Mouse (Mus musculus) neural tube, embryonic 14.5 days (tissue): ENCODE measurements around the gene Gm20538. TPM values are rescaled to one million over a fixed set of nuclear protein-coding genes. Genes with fewer than 3 reads are reported as not detected.

Experiments used
- ATAC-seq: fragments of 200-750 bp; cut with Nextera tagmentation; 2 replicates; pipeline ENCODE4 v1.8.0; 2017; ENCODE audit warnings: low read depth, mild to moderate bottlenecking, moderate TSS enrichment, moderate library complexity
- H3K27ac ChIP-seq: fragments of 300-500 bp; sonication (generic); 2 replicates; pipeline ENCODE4 v1.5.1; 2014; ENCODE audit warnings: low read depth, mild to moderate bottlenecking, control low read depth, low read length, moderate library complexity, mixed read lengths
- H3K27me3 ChIP-seq: fragments of 300-500 bp; sonication (generic); 2 replicates; pipeline ENCODE4 v1.6.1; 2014; ENCODE audit warnings: low read length; ENCODE audit not compliant: control insufficient read depth, insufficient read depth
- H3K36me3 ChIP-seq: fragments of 300-500 bp; sonication (generic); 2 replicates; pipeline ENCODE4 v1.6.1; 2014; ENCODE audit warnings: low read length, mixed read lengths; ENCODE audit not compliant: control insufficient read depth, insufficient read depth
- H3K4me1 ChIP-seq: fragments of 300-500 bp; sonication (generic); 2 replicates; pipeline ENCODE4 v1.6.1; 2014; ENCODE audit warnings: low read length; ENCODE audit not compliant: control insufficient read depth, insufficient read depth
- H3K4me2 ChIP-seq: fragments of 300-500 bp; sonication (generic); 2 replicates; pipeline ENCODE4 v1.6.1; 2014; ENCODE audit warnings: mild to moderate bottlenecking, low read depth, low read length, control low read depth
- H3K4me3 ChIP-seq: fragments of 300-500 bp; sonication (generic); 2 replicates; pipeline ENCODE4 v1.5.1; 2014; ENCODE audit warnings: low read depth, low read length, control low read depth, mixed read lengths
- H3K9ac ChIP-seq: fragments of 300-500 bp; sonication (generic); replicated peaks from 2 replicates; pipeline ENCODE4 v1.6.1; 2014; ENCODE audit warnings: low read depth, mild to moderate bottlenecking, control low read depth, low read length, mixed read lengths
- H3K9me3 ChIP-seq: fragments of 300-500 bp; sonication (generic); 2 replicates; pipeline ENCODE4 v1.6.1; 2016; ENCODE audit warnings: low read length; ENCODE audit not compliant: control insufficient read depth
- WGBS: fragments of 180-500 bp; shearing (Covaris S2); extraction: QIAGEN DNeasy Blood & Tissue Kit; methylation state at CpG from one replicate; pipeline ENCODE4 v1.1.7; 2014; 5-methylcytosine and 5-hydroxymethylcytosine counted together
- polyA plus RNA-seq: library from polyadenylated mRNA; unstranded; fragments of >200 nt; fragmentation: Nextera tagmentation; extraction: Ambion mirVana; gene quantifications from 2 replicates; pipeline ENCODE4 v1.2.1, GENCODE M21; 2014

Gm20538 gene
- polyA plus RNA-seq, 1 experiment from 2014 or later = not detected

DNA sequence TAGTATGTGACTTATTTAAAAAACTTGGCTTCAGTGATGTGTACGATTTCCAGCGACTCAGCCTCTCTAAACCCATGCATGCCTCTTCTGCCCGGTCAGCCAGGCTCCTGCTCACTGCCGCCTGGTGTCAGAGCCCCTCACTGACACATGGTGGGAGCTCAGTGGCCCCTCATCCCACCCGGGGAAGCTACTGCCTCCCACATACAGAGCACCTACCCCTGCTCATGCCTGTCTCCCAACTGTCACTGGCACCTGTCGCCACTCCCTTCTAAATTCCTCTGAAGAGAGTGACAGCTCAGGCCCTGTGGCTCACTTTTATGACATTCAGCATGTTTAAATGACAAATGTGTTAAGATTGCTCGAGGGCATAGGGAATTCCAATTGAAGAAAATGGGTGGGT is 23.6 kb upstream of the Gm20538 start:
- WGBS = 81% methylated on average over 7 of the region's 7 CpGs
- Histone ChIP-seq H3K27ac (no peak overlapping the region), H3K4me2 (no peak overlapping the region), H3K9ac (no peak overlapping the region), H3K4me1 (no peaks in the 10 kb centered on the region), H3K36me3 (peaks cover 11% of the 10 kb centered on the region), H3K4me3 (no peak overlapping the region), H3K27me3 (no peaks in the 10 kb centered on the region), H3K9me3 (no peaks in the 10 kb centered on the region)
- ATAC-seq = no peak

DNA sequence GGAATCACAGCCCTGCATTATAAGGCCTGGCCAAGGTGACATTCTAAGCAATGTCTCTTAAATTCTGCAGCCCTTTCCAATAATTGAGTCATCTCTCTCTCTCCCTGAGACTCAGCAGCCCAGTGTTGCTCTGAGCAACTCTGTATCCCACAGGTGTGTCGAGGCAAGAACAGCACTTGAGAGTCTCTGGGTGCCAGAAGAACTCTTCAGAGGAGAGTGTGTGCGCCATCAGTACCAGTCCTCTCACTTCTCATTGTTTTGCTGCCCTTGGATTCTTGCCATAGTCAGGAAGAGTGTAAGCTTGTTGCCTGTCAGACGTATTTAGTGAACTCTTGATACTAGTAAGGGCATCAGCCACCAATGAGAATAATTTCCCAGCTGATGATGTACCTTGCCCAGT is 15.1 kb upstream of the Gm20538 start:
- Histone ChIP-seq H3K4me2 (no peak overlapping the region), H3K4me3 (no peak overlapping the region), H3K27ac (no peak overlapping the region), H3K9ac (no peak overlapping the region), H3K9me3 (no peaks in the 10 kb centered on the region), H3K36me3 (peaks cover 60% of the 10 kb centered on the region), H3K27me3 (no peaks in the 10 kb centered on the region), H3K4me1 (peaks cover 20% of the 10 kb centered on the region)
- WGBS = 89% methylated on average over 3 of the region's 3 CpGs
- no peak for ATAC-seq

DNA sequence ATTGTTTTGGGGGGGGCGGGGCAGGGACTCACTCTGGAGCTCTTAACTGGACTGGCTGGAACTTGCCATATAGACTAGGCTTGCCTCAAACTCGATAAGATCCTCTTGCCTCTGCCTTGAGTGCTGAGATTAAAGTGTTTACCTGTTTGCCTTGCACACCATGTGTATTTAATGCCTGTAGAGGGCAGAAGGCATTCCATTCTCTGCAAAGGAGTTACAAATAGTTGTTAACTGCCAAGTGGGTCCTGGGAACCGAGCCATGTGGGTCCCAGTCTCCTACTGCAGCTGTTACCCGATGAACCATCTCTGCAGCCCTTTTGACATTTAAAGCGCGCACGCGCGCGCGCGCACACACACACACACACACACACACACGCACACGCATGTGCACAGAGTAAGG is 11.4 kb upstream of the Gm20538 start:
- no peak overlapping the region for H3K9ac ChIP-seq
- 89% methylated on average over 14 of the region's 14 CpGs for WGBS
- H3K27ac ChIP-seq = no peak overlapping the region
- no peaks in the 10 kb centered on the region for H3K9me3 ChIP-seq
- H3K27me3 ChIP-seq = no peaks in the 10 kb centered on the region
- peaks cover 27% of the 10 kb centered on the region for H3K36me3 ChIP-seq
- ATAC-seq = no peak
- no peak overlapping the region for H3K4me3 ChIP-seq
- H3K4me1 ChIP-seq = peaks cover 20% of the 10 kb centered on the region
- peak overlapping the region; percentile 65 for H3K4me2 ChIP-seq

DNA sequence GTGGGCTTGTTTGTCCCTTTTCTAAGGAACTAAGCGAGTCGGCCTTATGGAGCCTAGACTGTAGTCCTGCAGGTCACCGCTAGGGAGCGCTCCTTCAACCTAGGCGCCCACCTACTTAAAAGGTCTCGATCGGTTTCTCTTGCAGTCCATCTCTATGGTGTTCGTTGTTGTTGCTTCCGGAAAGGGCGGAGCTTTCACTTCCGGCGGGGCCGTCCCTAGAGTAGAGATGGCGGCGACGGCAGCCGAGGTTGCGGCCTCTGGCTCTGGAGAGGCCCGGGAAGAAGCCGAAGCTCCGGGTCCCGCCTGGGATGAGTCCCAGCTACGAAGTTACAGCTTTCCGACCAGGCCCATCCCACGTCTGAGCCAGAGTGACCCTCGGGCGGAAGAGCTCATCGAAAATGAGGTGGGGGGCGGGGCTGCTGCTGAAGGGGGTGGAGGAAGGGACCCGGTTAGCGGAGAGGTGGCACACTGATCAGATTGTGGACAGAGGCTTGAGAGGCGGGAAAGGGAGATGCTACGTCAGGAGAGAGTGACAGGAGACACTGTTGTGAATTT is 10.1 kb upstream of the Gm20538 start, which contains the start of gene Hif1an:
Hif1an (plus strand) TSS at position 199 of the 555 bp plus-strand sequence.
- ATAC-seq = peak; percentile 98
- peak within 1 kb of the TSS; percentile 58 for H3K4me3 ChIP-seq
- no peaks in the 10 kb centered on the region for H3K9me3 ChIP-seq
- peak within 1 kb of the TSS; percentile 65 for H3K4me2 ChIP-seq
- H3K4me1 ChIP-seq = peaks cover 20% of the 10 kb centered on the region
- H3K27me3 ChIP-seq = no peaks in the 10 kb centered on the region
- H3K36me3 ChIP-seq = peaks cover 19% of the 10 kb centered on the region
- H3K27ac ChIP-seq = peak within 1 kb of the TSS; percentile 35; the same call in 1 of the 2 replicates
- H3K9ac ChIP-seq = peak within 1 kb of the TSS; percentile 59
- WGBS = under 1% methylated on average over 33 of the region's 33 CpGs

DNA sequence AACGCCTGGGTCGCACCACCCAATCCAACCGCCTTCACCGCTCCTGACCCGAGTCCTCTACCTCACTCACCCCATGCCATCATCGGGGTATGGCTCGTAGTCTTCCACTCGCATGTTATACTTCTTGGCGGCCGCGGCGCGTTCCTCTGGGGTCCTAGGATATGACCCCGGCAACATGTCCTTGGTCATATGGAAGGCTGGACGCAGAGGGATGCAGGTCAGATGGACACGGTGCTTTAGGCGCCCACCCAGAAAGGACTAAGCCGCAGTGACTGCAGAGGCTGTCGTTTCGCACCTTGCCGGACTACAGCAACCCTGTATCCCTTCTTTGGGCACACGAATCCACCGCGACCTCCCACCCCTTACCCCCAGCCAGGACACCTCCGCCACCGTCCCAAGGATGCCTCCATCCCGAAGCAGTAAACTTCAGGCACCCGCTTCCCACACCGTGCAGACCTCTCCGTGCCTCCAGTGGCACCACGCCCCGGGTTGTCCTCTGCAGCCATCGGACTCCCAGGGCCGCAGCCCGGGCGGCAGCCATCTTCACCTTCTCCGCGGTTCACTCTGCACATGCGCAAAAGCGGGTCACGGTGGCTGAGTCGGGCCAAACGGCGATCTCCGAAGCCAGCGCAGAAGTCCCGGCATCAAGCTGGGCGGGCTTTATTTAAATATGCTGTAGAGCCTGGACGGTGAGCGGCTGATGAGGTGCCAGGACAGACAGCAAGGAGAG is 2.4 kb upstream of the Gm20538 start, which contains the start of gene Ndufb8:
Ndufb8 (minus strand) TSS at position 580 of the 730 bp plus-strand sequence.
- Histone ChIP-seq H3K27me3 (no peaks in the 10 kb centered on the region), H3K4me1 (peaks cover 11% of the 10 kb centered on the region), H3K9ac (peak within 1 kb of the TSS; percentile 90), H3K9me3 (no peaks in the 10 kb centered on the region), H3K4me3 (peak within 1 kb of the TSS; percentile 56), H3K27ac (peak within 1 kb of the TSS; percentile 82), H3K36me3 (peaks cover 26% of the 10 kb centered on the region), H3K4me2 (peak within 1 kb of the TSS; percentile 80)
- under 1% methylated on average over 50 of the region's 50 CpGs for WGBS
- peak; percentile 85 for ATAC-seq

DNA sequence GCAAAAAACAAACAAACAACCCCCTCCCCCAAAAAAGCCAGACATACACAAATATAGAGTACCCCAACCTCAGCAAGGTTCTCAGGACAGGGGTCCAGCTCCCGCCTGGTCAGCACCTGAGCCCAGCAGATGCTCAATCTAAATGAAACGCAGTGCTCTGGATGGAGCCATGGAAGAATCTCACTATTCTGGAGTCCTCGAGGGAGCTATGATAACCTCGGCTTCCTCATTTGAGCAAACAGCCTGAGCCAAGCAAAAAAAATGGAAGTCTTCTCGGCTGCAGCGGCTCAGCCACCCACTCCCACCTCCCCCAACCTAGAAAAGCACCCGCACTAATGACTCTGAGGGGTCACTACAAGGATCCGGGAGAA is 1.8 kb upstream of the Gm20538 start:
- Histone ChIP-seq H3K4me3 (peak overlapping the region; percentile 56), H3K4me1 (peaks cover 11% of the 10 kb centered on the region), H3K27ac (peak overlapping the region; percentile 82), H3K9me3 (no peaks in the 10 kb centered on the region), H3K36me3 (peaks cover 26% of the 10 kb centered on the region), H3K4me2 (peak overlapping the region; percentile 80), H3K27me3 (no peaks in the 10 kb centered on the region), H3K9ac (peak overlapping the region; percentile 90)
- ATAC-seq = peak; percentile 42
- 3% methylated on average over 8 of the region's 8 CpGs for WGBS

DNA sequence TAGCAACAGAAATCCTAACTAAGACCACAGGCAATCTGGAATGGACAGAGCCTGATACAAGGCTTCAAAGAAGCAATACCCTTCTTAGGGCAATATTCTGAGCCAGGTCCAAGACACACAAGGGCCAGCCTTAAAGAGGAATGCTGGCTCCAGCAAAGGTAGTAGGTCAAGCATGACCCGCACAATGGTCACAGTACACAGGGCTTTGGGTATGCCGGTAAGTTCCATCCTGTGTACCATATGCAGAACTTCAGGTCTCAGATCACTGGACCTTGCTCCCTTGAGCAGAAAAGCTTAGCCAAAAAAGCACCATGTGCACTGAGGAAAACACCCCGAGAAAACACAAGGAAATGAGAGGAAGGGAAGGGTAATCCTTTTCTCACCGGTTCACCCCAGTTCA is 655 bp upstream of the Gm20538 start:
- Histone ChIP-seq H3K4me2 (peak overlapping the region; percentile 80; the same call in 1 of the 2 replicates), H3K9me3 (no peaks in the 10 kb centered on the region), H3K27ac (no peak overlapping the region), H3K4me1 (peaks cover 11% of the 10 kb centered on the region), H3K4me3 (peak overlapping the region; percentile 1; the same call in 1 of the 2 replicates), H3K36me3 (peaks cover 26% of the 10 kb centered on the region), H3K27me3 (no peaks in the 10 kb centered on the region), H3K9ac (no peak overlapping the region)
- 97% methylated on average over 4 of the region's 4 CpGs for WGBS
- ATAC-seq = no peak

DNA sequence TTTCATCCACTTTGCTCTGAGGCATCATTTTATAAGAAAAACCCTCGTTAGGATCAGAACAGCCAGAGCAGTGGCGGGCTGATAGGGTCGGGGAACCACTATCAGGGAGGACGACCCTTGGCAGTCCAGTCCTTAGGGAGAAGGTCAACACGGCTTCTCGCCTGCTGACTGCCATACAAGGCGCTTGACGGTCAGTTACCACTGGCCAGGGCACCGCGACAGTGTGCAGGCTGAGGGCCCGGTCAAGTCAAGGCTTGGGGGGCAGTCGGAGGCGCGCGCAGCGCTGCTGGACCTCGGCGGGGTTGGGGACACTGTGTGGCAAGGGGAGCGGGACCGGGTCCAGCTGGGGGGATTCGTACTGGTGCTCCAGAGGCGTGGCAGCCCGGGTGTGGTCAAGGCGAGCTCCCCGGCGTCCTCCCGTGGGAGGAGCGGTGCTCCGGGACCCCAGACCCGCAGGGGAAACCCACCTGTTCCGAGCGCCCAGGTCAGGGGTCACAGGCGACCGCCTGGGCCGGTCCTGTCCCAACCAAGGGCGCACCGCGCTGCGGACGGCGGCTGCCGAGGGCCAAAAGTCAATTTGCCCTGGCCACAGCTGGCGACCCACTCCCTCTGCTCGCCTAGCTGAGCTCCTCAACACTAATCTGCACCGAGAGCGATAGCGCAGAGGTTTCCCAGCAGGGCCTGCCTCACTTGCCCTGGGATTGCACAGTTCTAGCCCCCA is 7.2 kb downstream of the Gm20538 start, which contains the start of gene Sec31b:
Sec31b (minus strand) TSS at position 544 of the 721 bp plus-strand sequence.
- no peaks in the 10 kb centered on the region for H3K27me3 ChIP-seq
- ATAC-seq = peak; percentile 59; the same call in 1 of the 2 replicates
- H3K36me3 ChIP-seq = peaks cover 5% of the 10 kb centered on the region; the same call in 1 of the 2 replicates
- under 1% methylated on average over 45 of the region's 47 CpGs for WGBS
- peak within 1 kb of the TSS; percentile 72 for H3K4me2 ChIP-seq
- peak within 1 kb of the TSS; percentile 37 for H3K4me3 ChIP-seq
- no peak within 1 kb of the TSS for H3K27ac ChIP-seq
- H3K9ac ChIP-seq = peak within 1 kb of the TSS; percentile 46; the same call in 1 of the 2 replicates
- H3K4me1 ChIP-seq = no peaks in the 10 kb centered on the region
- H3K9me3 ChIP-seq = no peaks in the 10 kb centered on the region
